Mouse (Mus musculus): ENCODE results near the gene Fastkd5. TPM values are rescaled to one million over a fixed set of nuclear protein-coding genes. Genes with fewer than 3 reads are reported as not detected.
A peak's percentile ranks its signal among the peaks of the same experiment; 100 is the strongest.
"Not testable (repeated sequence)": the region's sequence is repeated elsewhere in the genome, so short reads cannot be mapped to it uniquely, and the experiment has no call there.

The Fastkd5 gene
- 17.7 and 20.2 TPM in 2 replicates for total RNA-seq (2017)

DNA sequence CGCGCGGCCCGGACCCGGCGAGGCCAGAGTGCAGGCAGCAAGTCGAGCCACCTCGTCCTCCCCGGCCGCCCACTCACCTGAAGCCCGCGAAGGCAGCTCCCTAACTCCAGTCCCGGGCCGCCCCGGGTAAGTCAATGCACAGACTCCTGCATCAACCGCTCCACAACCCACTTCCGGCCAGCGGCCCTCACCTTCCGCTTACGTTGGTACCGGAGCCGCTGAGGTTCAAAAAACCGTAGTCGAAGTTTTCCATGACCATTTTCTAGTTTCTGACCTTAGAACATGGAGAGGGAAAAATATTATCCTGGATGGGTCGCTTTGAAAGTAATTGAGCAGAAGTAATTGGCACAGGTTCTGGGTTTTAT is at the start of gene Fastkd5, which contains the start of gene Ubox5:
Fastkd5 (minus strand) TSS at position 189 of the 365 bp plus-strand sequence.
Ubox5 (minus strand) TSS at position 200 of the 365 bp plus-strand sequence.
- ATAC-seq (replicated peaks in 1 of 2; ENCODE audit: insufficient read depth in 1 of 2, low FRiP score in 2 of 2, low TSS enrichment in 1 of 2, low read depth in 1 of 2, poor library complexity in 2 of 2, severe bottlenecking in 2 of 2): peak; percentile 80 to 83

DNA sequence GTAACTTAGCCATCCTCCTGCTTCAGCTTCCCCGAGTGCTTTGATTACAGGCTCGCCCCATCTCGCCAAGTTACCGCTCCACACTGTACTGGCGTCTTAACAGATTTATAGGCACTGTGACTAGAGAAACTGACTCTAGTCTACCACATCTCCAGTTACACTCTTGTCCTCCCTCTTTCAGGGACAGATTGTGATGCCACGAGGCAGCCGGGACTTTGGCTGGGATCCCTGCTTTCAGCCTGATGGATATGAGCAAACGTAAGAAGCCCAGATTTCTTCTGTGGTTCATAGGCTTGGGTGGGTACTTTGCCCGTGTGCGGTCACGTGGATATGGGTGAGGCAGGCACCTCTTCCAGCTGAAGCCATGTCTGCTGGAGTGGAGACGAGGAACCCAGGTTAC is 49.3 kb upstream of the Fastkd5 start:
- no peak for ATAC-seq (replicated peaks in 1 of 2; ENCODE audit: insufficient read depth in 1 of 2, low FRiP score in 2 of 2, low TSS enrichment in 1 of 2, low read depth in 1 of 2, poor library complexity in 2 of 2, severe bottlenecking in 2 of 2)

DNA sequence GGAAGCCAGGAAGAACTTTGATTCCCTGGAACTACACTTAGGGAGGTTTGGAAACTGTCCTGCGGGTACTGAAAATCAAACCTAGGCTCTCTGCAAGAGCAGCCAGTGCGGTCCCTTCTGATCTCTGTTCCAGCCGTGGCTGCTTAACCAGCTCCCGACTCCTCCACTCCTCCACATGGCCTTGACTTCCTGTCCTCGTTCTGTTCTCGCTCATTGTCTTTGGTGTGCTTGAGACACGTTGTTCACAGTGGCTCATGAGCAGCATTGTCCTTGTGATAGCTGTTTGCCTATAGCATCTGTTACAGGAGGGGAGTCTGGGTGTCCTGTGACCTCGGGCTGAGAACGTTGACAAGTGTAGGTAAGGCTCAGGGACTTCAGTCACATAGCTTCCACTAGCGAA is 47.4 kb upstream of the Fastkd5 start:
- no peak for ATAC-seq (replicated peaks in 1 of 2; ENCODE audit: insufficient read depth in 1 of 2, low FRiP score in 2 of 2, low TSS enrichment in 1 of 2, low read depth in 1 of 2, poor library complexity in 2 of 2, severe bottlenecking in 2 of 2)

DNA sequence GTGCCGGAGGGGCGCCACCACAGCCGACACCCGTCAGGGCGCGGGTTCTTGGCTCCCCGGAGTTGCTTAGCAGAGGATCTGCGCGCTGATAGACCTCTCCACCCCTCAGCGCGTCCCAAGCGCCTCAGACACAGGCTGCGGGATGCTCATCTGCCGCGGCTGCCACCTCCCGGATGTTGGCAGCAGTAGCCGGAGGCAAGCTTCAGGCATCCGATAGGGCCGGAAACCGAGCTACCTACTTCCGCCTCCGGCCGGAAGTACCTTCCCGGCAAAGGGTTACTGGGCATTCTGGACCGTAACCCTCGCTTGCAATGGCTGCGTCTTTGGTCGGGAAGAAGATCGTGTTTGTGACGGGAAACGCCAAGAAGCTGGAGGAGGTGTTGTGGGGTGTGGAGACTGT is 37.7 kb upstream of the Fastkd5 start, which contains the start of gene Itpa:
Itpa (plus strand) TSS at position 52 of the 400 bp plus-strand sequence.
- peak; percentile 64 to 68 for ATAC-seq (replicated peaks in 1 of 2; ENCODE audit: insufficient read depth in 1 of 2, low FRiP score in 2 of 2, low TSS enrichment in 1 of 2, low read depth in 1 of 2, poor library complexity in 2 of 2, severe bottlenecking in 2 of 2)

DNA sequence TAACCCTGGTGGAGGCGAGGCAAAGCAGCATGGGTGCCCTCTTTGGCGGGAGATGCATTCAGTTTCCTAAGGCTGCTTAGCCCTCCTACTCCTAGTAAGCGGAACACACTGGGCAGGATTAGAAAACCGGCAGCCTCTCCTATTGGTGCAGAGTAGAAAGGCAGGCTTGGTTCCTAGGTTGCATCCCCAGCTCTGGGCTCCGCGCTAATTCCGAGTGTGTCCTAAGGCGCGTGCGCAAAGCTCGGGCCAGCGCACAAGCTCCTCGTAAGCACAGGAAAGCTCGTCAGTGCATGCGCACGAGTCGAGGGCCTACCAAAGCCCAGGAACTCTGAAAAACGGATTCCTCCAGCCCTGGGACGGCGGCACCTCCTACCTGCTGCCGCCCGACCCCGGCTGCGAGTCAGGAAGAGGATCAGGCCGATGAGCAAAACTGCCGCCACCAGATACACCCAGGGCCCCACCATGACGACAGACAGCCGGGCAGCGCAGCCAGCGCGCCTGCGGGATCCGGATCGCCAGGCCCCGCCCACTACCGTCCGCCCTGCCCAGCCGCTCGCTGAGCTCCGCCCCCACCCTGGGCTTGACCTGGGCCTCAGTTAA is 34.4 kb upstream of the Fastkd5 start, which contains the start of gene Ddrgk1:
Ddrgk1 (minus strand) TSS at position 558 of the 600 bp plus-strand sequence.
- ATAC-seq (replicated peaks in 1 of 2; ENCODE audit: insufficient read depth in 1 of 2, low FRiP score in 2 of 2, low TSS enrichment in 1 of 2, low read depth in 1 of 2, poor library complexity in 2 of 2, severe bottlenecking in 2 of 2): peak; percentile 87 to 88

DNA sequence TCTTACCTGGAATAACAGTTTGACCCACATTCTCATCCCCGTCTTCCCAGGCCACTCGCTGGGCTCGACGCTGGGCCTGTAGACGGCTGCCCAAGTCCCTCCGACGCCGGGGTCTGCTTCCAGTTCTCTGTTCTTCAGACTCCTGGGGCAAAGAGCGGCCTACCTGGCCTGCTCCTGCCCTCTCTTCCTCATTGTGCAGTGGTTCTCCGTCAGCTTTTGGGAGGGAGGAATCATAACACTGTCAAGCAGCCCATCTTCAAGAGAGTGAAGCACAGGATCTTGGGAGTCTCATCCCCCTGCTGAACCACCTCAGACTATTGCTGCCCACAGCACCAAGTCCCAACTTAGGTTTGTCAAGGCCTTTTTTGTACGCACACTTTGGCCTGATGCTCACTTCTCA is 33.5 kb upstream of the Fastkd5 start:
- no peak for ATAC-seq (replicated peaks in 1 of 2; ENCODE audit: insufficient read depth in 1 of 2, low FRiP score in 2 of 2, low TSS enrichment in 1 of 2, low read depth in 1 of 2, poor library complexity in 2 of 2, severe bottlenecking in 2 of 2)

DNA sequence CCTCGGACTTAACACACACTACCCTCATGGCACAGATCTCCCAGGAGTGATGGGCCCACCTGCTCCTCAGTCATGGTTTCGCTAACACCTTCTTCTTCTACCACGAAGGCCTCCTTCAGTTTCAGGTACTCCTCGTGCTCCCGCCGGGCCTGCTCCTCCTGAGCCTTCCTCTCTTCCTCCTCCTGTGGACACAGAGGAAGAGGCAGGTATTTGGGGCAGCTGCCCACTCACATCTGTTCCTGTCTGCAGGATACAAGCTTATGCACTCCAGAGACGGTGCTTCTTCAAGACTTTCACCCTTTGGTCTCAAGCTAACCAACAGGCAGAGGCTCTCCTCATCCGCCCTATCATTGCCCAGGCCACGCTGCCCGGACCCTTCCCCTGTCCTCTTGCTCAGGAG is 28.7 kb upstream of the Fastkd5 start:
- ATAC-seq (replicated peaks in 1 of 2; ENCODE audit: insufficient read depth in 1 of 2, low FRiP score in 2 of 2, low TSS enrichment in 1 of 2, low read depth in 1 of 2, poor library complexity in 2 of 2, severe bottlenecking in 2 of 2): 0 out of 4 replicates have a peak, but pooled peaks of 1 of the 2 experiments have one; percentile 1

DNA sequence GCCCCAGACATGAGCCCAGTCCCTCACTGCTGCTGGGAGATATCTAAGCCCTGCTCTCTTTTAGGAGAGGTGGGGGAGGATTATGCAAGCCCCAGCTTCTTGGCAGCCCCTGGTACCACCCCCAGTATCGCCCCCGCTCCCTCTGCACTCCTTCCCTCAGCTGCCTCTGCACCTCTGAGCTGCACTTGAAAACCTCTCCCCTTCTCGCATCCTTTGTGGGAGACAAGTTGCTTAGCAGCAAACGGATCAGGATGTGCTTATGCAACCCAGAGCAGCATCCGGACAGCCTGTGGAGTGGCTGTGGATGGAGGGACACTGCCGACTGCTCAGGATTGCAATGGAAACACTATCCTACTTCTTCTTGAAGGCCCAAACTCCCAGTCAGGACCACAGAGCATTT is 27.7 kb upstream of the Fastkd5 start:
- no peak for ATAC-seq (replicated peaks in 1 of 2; ENCODE audit: insufficient read depth in 1 of 2, low FRiP score in 2 of 2, low TSS enrichment in 1 of 2, low read depth in 1 of 2, poor library complexity in 2 of 2, severe bottlenecking in 2 of 2)

DNA sequence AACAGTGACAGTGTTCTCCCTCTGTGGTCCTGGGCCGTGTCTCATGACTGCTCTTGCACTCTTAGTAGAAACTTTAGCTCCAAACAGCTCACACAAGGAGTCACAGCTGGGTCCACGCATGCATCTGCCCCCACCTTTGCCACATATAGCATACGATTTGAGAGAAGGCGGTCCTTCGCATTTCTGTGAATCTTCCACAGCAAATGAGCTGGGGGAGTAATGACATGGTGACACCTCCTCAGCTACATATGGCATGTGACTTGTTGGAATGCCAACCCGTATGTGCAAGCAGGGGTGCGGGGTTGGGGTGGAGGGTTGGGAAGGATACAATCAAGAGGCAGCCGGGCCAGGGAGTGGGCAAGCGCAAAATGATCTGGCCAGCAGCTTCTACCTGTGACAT is 26.7 kb upstream of the Fastkd5 start:
- ATAC-seq (replicated peaks in 1 of 2; ENCODE audit: insufficient read depth in 1 of 2, low FRiP score in 2 of 2, low TSS enrichment in 1 of 2, low read depth in 1 of 2, poor library complexity in 2 of 2, severe bottlenecking in 2 of 2): no peak

DNA sequence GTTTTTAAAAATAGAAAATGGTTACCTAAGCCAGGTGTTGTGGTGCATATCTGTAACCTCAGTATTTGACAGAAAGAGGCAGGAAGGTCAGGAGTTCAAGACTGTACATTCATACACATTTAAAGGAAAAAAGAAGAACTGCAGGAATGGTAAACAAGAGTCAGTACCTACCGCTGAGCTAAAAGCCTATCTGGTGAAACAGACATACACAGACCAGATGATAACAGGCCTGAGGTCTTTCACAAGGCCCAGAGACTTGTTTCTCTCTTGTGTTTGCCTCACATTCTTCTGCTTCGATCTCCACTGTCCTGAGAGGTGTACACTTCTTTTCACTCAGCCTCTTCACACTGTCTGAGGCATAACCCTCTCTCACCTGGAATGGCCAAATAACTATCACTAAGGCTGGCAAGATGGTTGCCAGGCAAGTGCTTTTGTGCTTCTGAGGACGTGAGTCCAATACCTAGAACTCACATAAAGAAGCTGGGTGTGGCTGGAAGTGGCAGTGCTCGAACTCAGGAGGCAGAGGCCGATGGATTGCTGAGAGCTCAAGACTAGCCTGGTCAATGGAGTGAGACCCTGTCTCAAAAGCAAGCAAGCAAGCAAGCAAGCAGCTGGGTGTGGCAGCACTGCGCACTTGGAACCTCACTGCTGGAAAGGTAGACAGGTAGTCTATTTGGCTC is 26.0 kb upstream of the Fastkd5 start:
- ATAC-seq (replicated peaks in 1 of 2; ENCODE audit: insufficient read depth in 1 of 2, low FRiP score in 2 of 2, low TSS enrichment in 1 of 2, low read depth in 1 of 2, poor library complexity in 2 of 2, severe bottlenecking in 2 of 2): no peak

DNA sequence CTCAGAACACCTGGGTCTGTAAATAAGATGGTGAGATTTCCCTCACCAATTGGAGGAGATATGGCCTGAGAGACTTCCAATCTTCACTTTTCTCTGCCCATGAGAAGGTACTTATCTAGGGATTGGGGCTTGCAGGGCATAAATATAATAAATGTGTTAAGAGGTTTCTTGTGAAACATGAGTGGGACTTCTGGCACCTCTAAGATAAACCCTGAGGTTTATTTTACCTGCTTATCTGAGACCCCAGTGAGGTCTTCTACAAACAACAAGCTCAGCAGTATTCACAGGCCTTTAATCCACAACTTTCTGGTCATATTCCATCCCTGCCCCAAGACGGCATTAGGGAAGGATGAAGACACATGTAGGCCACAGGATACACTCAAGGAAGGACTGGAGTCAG is 23.9 kb upstream of the Fastkd5 start:
- ATAC-seq (replicated peaks in 1 of 2; ENCODE audit: insufficient read depth in 1 of 2, low FRiP score in 2 of 2, low TSS enrichment in 1 of 2, low read depth in 1 of 2, poor library complexity in 2 of 2, severe bottlenecking in 2 of 2): no peak

DNA sequence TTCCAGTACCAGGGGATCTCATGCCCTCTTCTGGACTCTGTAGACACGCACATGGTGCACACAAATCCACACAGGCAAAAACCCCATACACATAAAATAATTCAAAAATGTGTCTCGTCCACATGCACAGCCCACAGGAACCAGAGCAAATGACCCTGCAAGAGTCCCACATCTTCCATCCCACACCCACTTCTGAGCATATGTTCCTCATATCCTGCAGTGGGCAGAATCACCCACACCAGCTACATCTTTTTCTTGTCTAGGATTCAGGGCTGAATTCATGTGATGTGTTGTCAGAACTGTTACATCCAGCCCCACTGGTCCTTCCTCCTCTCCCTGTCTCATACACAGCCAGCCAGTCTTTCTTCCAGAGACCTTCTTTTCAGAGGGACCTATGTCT is 23.5 kb upstream of the Fastkd5 start:
- no peak for ATAC-seq (replicated peaks in 1 of 2; ENCODE audit: insufficient read depth in 1 of 2, low FRiP score in 2 of 2, low TSS enrichment in 1 of 2, low read depth in 1 of 2, poor library complexity in 2 of 2, severe bottlenecking in 2 of 2)

DNA sequence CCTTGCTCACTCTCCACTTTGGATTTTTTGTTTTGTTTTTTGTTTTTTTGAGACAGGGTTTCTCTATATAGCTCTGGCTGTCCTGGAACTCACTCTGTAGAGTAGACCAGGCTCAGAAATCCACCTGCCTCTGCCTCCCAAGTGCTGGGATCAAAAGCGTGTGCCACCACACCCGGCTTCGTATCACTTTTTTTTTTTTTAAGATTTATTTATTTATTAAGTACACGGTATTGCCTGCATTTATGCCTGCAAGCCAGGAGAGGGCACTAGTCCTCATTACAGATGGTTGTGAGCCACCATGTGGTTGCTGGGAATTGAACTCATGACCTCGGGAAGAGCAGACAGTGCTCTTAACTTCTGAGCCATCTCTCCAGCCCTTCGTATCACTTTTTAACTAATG is 19.2 kb upstream of the Fastkd5 start:
- not testable (repeated sequence) for ATAC-seq (replicated peaks in 1 of 2; ENCODE audit: insufficient read depth in 1 of 2, low FRiP score in 2 of 2, low TSS enrichment in 1 of 2, low read depth in 1 of 2, poor library complexity in 2 of 2, severe bottlenecking in 2 of 2)

DNA sequence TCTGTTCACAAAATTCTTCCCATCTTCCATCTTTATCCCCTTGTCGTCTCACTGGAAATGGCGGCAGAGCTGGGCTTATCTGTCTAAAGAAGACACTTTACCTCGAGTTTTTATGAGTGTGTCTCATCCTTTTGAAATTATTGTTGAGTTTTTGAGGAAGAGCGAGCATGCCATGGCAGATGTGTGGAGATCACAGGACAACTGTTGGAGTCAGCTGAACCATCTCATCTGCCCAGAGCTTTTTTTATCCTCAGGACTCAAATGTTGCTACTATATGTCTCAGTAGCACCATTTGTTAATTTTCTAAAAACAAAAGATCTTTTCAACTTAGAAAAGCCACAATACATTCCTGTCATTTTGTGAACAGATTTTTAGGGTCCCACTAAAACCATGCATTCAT is 15.4 kb upstream of the Fastkd5 start:
- ATAC-seq (replicated peaks in 1 of 2; ENCODE audit: insufficient read depth in 1 of 2, low FRiP score in 2 of 2, low TSS enrichment in 1 of 2, low read depth in 1 of 2, poor library complexity in 2 of 2, severe bottlenecking in 2 of 2): no peak

DNA sequence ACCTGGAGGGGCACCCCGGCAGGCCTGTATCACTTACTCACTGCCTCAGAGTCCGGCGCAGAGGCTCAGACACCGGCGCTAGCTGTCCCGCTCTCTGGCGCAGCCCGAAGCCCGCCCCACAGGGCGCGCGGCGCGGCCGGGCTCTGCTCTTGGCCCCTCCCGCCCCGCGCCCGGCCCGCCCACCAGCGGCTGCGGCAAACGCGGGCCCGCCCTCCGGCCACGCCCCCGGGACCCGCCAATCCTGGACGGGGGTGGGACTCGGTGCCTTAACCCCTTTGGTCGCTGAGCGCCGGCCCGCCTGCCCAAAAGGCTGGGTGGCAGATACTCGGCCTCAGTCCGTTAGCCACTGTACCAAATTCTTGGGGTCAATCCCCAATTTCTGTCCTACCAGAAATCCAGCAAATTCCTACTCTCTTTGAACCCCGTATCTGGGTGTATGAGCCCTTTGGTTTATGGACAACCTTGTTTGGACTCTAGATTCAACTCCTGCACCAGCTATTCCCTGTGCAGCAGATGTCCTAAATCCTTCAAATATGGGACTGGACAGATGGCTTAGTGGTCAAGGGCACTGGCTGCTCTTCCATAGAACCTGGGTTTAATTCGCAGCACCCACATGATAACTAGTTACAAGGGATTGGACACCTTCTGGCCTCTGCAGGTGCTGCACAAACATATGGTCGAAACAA is 13.0 kb upstream of the Fastkd5 start, which contains the start of gene Lzts3:
Lzts3 (minus strand) TSS at position 120 of the 686 bp plus-strand sequence.
- peak; percentile 83 to 86 for ATAC-seq (replicated peaks in 1 of 2; ENCODE audit: insufficient read depth in 1 of 2, low FRiP score in 2 of 2, low TSS enrichment in 1 of 2, low read depth in 1 of 2, poor library complexity in 2 of 2, severe bottlenecking in 2 of 2)

DNA sequence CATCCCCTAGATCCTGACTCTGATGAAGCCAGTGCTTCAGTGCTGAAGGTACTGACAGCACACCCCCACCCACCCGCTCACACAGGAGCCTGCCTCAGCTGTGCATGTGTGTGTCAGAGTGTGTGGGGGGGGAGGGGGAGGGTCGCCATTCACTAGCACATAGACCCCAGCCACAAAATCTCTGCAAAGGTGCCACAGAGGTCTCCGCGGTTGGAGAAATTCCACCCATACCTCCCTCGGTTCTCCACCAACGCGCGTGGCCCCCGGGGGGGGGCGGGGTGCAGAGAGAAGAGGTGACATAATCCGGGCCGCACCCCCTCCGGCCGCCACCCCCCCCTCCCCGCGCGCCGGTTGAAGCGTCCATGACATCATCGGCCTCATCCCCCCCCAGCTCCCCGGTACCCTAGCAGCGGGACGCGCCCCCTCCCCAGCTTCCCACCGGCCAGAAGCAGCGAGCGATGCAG is 12.4 kb upstream of the Fastkd5 start:
- 0 out of 4 replicates have a peak, but pooled peaks of 1 of the 2 experiments have one; percentile 2 for ATAC-seq (replicated peaks in 1 of 2; ENCODE audit: insufficient read depth in 1 of 2, low FRiP score in 2 of 2, low TSS enrichment in 1 of 2, low read depth in 1 of 2, poor library complexity in 2 of 2, severe bottlenecking in 2 of 2)

DNA sequence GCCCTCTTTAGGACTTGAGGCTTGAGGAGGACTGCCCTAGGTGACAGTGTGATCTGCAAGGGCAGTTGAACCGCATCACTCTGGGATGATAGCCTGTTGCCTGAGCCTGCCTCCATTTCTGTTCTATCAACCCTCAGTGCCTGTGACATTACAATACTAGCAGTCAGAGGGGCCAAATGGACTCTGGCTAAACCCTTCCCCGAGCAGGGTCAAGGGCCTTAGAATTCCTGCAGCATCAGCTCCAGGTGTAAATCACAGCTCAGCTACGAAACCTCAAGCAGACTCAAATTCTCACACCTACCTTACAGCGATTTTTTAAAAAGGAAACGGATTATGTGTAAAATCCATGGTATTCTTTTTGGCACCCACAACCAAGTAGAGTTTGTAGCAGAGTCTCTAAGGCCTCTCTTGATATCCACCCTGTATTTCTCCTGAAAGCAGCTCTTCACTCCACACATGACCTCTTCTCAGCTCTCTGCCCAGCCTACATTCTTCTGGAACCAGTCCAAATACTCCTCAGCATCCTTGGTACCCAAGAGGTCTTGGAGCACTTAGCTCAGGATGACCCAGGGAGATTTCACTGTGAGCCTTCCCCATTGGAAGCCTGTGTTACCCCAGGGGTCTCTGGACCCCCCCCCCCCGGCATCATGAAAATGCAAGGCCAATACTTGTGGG is 11.7 kb upstream of the Fastkd5 start:
- ATAC-seq (replicated peaks in 1 of 2; ENCODE audit: insufficient read depth in 1 of 2, low FRiP score in 2 of 2, low TSS enrichment in 1 of 2, low read depth in 1 of 2, poor library complexity in 2 of 2, severe bottlenecking in 2 of 2): no peak

DNA sequence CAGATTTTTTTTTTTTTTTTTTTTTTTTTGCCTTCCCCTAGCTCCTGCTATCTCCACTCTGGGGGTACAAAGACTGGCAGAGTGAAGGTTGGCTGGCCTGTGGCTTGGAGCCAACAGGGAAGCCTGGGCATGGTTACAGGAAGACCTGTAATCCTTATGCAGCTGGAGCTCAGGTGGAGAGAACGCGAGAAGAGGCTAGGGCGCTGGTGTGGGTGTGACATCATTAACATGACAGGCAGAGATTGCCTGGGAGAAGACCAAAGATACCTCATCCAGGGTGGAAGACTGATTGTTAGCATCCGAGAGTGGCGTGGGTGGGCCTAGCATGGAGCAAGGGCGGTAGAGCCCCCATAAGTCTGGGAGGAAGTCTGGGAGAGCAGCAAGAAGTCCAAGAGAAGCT is 9.4 kb upstream of the Fastkd5 start:
- no peak for ATAC-seq (replicated peaks in 1 of 2; ENCODE audit: insufficient read depth in 1 of 2, low FRiP score in 2 of 2, low TSS enrichment in 1 of 2, low read depth in 1 of 2, poor library complexity in 2 of 2, severe bottlenecking in 2 of 2)
